Mouse (Mus musculus): Measurements from ENCODE around the gene Spns1. TPM values are rescaled to one million over a fixed set of nuclear protein-coding genes. Genes with fewer than 3 reads are reported as not detected.
A peak's percentile ranks its signal among the peaks of the same experiment; 100 is the strongest.
"Not testable (repeated sequence)": the region's sequence is repeated elsewhere in the genome, so short reads cannot be mapped to it uniquely, and the experiment has no call there.

Spns1 gene
- 72.8 and 82.9 TPM in 2 replicates for polyA plus RNA-seq (2012; rRNA removed)

- DNase-seq (ENCODE audit: low spot score): peak; percentile 81
Observed at GRCm38 (mm10) chr7:126377278-126378158, at the start of gene Spns1. Gene Spns1 (minus strand): TSS chr7:126377450.

GRCm38 (mm10) chr7:126424161-126424560 lies 46.9 kb upstream of the Spns1 start:
- no peak for DNase-seq (ENCODE audit: low spot score)

DNA sequence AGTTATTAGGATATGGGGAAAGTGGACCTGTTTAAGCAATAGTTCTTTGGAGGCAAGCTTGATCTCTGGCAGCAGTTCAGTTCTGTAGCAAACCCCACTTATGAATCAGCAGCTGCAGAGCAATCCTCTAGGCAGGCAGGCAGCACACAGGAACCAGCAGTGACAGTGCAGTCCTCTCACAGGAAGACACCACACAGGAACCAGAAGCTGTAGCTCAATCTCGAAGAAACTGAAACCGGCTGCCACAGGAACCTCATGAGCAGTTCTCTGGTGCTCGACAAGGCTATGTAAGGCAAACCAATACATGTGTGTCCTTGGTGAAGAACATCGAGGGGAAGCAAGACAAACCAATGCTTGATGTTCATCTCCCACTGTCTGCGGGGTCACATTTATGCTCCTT lies 44.5 kb upstream of the Spns1 start:
- DNase-seq (ENCODE audit: low spot score): no peak

- DNase-seq (ENCODE audit: low spot score): no peak
Observed at GRCm38 (mm10) chr7:126418496-126418895, 41.2 kb upstream of the Spns1 start.

GRCm38 (mm10) chr7:126417606-126418005 lies 40.4 kb upstream of the Spns1 start:
- no peak for DNase-seq (ENCODE audit: low spot score)

DNA sequence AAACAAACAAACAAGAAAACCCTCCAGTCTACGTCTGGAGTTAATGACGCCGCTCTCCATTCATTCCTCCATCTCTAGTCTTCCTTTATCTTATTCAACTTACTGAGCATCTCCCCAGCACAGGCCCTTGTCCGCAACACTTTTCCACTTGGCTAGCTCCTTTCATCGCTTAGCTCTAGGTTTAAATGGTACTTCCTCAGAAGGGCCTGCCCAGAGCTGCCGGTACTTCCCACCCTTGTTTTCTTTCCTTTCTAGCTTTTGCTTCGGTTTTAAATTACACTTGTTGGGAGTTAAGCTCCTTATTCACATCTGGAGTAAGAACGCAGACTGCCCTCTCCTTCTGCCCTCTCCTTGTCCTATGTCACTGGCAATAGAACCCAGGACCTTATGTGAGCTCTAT lies 39.8 kb upstream of the Spns1 start:
- DNase-seq (ENCODE audit: low spot score): no peak

DNA sequence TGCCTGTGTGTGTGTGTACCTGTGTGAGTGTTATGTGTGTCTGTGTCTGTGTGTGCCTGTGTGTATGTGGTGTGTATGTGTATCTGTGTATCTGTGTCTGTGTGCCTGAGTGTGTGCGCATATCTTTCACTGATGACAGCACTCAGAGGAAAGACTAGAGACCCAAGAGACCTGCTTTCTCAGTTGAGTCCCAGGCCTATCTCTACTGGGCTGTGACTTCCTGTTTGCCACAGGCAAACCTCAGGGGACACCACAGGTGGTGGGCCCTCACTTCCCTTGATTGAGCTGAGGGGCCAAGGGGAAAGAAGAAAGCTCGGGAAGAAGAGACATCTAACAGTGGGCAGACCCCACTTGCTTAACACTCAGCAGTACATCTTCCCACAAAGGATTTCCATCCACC lies 39.4 kb upstream of the Spns1 start:
- no peak for DNase-seq (ENCODE audit: low spot score)

DNA sequence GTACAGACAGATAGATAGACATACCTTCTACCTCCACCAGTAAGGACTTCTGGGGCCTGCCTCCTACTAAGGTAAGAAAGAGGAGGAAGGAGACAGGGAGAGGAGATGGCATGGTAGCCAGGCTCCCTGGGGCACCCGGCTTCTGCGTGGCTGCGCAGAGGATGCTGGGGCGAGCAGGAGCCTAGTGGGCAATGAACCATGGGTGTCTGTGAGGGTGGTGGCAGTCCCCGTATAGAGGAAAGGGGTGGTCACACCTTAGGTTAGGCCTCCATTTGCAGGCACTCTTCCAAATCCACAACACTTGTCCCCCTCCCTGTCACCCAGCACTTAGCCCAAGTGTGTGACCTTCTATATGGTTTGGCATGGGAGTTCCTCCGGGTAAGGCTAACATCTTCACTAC lies 37.5 kb upstream of the Spns1 start, which contains the start of gene Cd19:
Cd19 (minus strand) TSS at position 165 of the 400 bp plus-strand sequence.
- DNase-seq (ENCODE audit: low spot score): no peak

DNA sequence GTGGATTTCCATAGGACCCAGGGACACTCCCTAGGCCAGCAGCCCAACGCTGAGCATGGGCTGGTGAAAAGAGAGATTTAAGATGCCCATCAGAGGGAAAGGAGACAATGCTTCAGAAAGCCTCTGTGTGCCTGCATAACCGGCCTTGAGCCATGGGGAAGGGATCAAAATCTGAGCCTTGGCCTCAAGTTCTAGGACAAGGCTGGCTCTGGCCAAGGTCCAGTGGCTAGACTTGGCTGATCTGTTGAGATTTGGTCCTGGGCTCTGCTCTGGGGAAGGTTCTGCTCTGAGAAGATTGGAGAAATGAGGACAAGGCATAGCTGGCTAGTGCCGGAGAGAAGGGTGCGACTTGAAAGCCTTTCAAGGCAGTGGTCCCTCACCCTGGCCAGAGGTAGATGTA lies 33.8 kb upstream of the Spns1 start:
- DNase-seq (ENCODE audit: low spot score): no peak

GRCm38 (mm10) chr7:126408686-126409085 lies 31.4 kb upstream of the Spns1 start:
- DNase-seq (ENCODE audit: low spot score): no peak

DNA sequence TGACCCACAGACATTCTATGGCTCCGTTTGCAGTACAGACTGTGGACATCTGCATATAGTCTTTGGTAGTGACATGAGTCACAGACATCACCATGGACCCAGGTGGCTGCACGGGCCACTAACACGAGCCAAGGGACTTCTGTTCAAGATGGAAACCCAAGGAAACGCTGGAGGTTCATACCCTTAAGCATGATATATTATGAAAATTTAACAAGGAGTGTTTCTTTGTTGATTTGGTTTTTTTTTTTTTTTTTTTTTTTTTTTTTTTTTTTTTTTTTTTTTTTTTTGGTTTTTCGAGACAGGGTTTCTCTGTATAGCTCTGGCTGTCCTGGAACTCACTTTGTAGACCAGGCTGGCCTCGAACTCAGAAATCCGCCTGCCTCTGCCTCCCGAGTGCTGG lies 25.3 kb upstream of the Spns1 start:
- DNase-seq (ENCODE audit: low spot score): not testable (repeated sequence)

DNA sequence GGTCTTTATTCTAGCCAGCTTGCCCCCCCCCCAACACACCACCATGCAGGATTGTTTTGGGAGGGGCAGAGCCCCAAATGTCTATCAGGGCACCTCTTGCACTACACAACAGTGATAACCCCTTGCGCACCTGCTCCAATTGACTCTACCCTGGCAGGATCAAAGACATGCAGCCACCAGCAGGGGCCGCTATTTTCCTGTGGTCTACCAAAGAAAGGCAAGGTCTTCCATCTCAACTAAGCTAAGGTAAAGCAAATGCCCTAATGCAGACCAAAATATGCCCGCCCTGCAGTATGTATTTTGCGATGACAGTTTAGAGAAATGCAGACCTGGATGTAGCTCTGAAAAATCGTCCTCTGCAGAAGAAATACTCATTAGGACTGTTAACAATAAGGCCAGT lies 22.3 kb upstream of the Spns1 start:
- peak; percentile 56 for DNase-seq (ENCODE audit: low spot score)

GRCm38 (mm10) chr7:126397822-126398221 lies 20.6 kb upstream of the Spns1 start:
- no peak for DNase-seq (ENCODE audit: low spot score)

- DNase-seq (ENCODE audit: low spot score): no peak
Observed at GRCm38 (mm10) chr7:126397221-126397620, 20.0 kb upstream of the Spns1 start.

- peak; percentile 75 for DNase-seq (ENCODE audit: low spot score)
Observed at GRCm38 (mm10) chr7:126396298-126397119, 19.3 kb upstream of the Spns1 start, which contains the start of gene Nfatc2ip. Gene Nfatc2ip (minus strand): TSS chr7:126396737.

- not testable (repeated sequence) for DNase-seq (ENCODE audit: low spot score)
Observed at GRCm38 (mm10) chr7:126392086-126392884, 15.0 kb upstream of the Spns1 start.

DNA sequence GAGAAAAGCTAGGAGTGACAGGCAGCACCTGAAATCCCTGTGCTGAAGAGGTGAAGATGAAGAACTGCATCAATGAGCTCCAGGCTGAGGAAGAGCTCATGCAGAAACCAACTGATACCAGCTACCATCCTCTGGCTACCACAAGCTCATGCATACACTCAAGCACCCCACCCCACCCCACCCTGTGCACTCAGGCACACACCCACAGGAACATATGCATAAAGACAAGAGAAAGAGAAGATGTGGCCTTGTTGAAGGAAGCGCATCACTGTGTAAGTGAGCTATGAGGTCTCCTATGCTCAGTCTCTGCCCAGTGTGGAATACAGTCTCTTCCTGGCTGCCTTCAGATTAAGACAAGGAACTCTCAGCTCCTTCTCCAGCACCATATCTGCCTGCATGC lies 10.9 kb upstream of the Spns1 start:
- DNase-seq (ENCODE audit: low spot score): no peak

DNA sequence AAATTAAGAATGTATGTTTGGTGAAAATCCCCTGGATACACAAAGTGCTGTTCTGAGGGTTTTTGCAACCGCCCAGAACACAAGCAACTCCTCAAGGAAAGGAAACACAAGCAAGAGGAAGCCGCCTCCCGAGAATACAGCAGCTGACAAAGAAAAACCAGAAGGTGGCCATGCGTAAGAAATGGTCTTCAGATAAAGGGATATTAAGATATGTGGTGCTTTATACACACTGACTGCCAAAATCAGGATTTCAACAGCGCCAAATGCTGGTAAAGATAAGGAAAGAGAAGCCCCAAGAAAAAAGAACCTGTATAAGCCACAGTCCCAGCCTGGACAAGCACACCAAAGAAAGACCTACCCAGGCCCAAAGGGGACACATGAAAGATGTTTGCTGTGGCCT lies 6.3 kb upstream of the Spns1 start:
- DNase-seq (ENCODE audit: low spot score): no peak

- DNase-seq (ENCODE audit: low spot score): no peak
Observed at GRCm38 (mm10) chr7:126376903-126377277, 360 bp downstream of the Spns1 start.

GRCm38 (mm10) chr7:126375012-126375411 lies 2.2 kb downstream of the Spns1 start:
- DNase-seq (ENCODE audit: low spot score): no peak

- no peak for DNase-seq (ENCODE audit: low spot score)
Observed at GRCm38 (mm10) chr7:126374526-126374925, 2.7 kb downstream of the Spns1 start.

DNA sequence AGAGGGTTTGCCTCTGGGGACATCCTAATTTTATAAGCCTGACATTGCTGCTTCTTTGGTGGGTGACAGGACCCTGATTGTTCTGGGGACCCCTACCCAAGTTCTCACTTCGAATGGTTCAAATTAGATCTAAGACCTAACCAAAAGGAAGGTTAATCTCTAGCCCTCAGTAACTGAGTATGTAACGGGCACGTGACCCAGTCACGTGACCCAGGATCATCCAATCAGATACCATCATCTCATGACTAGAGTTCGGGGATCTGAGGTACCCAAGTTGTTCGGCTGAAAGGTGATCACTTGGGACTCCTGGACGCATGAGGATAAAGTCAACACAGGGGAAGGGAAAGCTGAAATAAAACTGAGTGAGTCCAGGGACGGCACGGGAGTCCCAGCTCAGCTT lies 4.2 kb downstream of the Spns1 start:
- no peak for DNase-seq (ENCODE audit: low spot score)

All from urinary bladder, adult 2 months (tissue).